Mouse (Mus musculus): ENCODE data around the gene Slc35g2. TPM values are rescaled to one million over a fixed set of nuclear protein-coding genes. Genes with fewer than 3 reads are reported as not detected.

The Slc35g2 gene
- polyA plus RNA-seq, 1 experiment from 2014 or later: 1.4 TPM

DNA sequence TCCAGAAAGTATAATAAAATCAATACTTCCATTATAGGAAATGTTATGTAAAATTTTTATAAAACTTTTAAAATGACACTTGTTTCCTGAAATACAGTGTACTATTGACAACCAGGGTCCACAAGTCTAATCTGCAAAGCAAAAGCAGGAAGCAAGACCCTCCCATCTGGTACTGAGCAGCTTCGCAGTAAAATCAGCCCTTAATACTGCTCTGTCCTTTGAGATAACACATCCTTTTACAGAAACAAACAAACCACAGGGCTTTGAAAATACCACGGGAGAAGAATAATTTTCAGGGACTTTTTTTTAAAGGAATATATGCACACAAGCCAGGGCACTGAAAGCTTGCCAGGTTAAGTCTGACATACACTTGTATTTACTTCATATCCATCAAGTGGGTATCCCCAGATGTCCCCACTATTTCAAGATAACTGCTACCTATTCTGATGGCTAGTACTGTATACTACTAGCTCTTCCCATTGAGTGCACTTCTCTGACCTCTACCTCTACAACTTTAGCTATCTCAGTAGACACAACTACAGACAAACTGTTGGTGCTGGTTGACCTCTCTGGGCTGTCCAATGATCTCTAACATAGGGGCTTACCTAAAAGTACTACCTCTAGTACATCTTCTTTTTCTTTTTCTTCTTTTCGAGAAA, 37.9 kb downstream of the Slc35g2 start:
- WGBS (ENCODE audit: insufficient replicate concordance): 46% methylated on average over 3 of the region's 3 CpGs
- H3K27me3 ChIP-seq (ENCODE audit: insufficient read depth, low read length): no peaks in the 10 kb centered on the region
- no peaks in the 10 kb centered on the region for H3K36me3 ChIP-seq (replicated peaks; ENCODE audit: insufficient read depth, low read length)
- no peak for ATAC-seq
- H3K9ac ChIP-seq (replicated peaks): no peak overlapping the region
- H3K4me3 ChIP-seq (ENCODE audit: low read depth, low read length): no peak overlapping the region
- no peak overlapping the region for H3K27ac ChIP-seq (ENCODE audit: low read depth)
- DNase-seq: no peak
- no peak for TF ChIP-seq CTCF (IDR thresholded peaks at IDR 0.05; ENCODE audit: low read depth)
- TF ChIP-seq EP300 (IDR thresholded peaks at IDR 0.05; ENCODE audit: low read depth): no peak
- 0 out of 2 replicates have a peak, but pooled peaks cover 2% of the 10 kb centered on the region for H3K9me3 ChIP-seq (ENCODE audit: low read length)
- H3K4me1 ChIP-seq (ENCODE audit: insufficient read depth): no peaks in the 10 kb centered on the region
- H3K4me2 ChIP-seq (ENCODE audit: low read depth, low read length): no peak overlapping the region

DNA sequence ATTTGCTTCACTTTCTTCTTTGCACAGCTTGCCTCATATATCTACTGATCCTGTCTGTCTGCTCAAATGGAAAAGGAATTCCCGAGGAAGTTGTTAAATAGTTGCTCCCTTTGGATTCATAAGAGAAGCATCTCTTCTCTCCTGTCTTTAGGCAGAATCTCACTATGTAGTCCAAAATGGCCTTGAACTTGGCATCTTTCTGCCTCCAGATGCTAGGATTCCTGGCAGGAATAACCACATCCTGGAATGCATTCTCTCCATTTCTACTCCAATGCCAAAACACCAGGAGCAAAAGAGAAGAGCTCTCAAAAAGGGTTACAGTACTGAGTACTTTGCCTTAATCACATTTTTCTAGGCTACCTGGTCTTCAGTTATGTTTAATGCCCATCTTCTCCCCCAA, 39.6 kb downstream of the Slc35g2 start:
- 44% methylated on average over 1 of the region's 1 CpGs for WGBS (ENCODE audit: insufficient replicate concordance)
- no peak for DNase-seq

DNA sequence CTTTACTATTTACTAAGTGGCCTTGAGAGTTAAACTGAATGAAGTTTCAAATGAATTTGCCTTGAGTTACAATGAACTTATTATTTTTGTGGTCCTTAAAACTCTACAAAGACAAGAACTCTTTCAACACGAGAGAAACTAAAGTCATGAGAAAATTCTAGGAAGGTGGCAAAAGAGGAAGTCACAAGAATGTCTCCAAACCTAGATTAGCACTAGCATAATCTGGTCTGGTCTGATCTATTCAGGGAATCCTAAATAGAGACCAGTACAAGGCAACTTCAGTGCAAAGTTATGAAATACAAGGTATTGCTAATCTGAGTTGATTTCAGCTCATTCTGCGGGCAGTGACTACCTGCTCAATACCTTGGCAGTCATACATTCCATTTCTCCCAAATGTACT, 45.7 kb downstream of the Slc35g2 start:
- Histone ChIP-seq H3K9ac (replicated peaks) (no peak overlapping the region), H3K4me1 (ENCODE audit: insufficient read depth) (peaks cover 6% of the 10 kb centered on the region; the same call in 1 of the 2 replicates), H3K4me2 (ENCODE audit: low read depth, low read length) (no peak overlapping the region), H3K4me3 (ENCODE audit: low read depth, low read length) (no peak overlapping the region), H3K27me3 (ENCODE audit: insufficient read depth, low read length) (no peaks in the 10 kb centered on the region), H3K9me3 (ENCODE audit: low read length) (0 out of 2 replicates have a peak, but pooled peaks cover 2% of the 10 kb centered on the region), H3K36me3 (replicated peaks; ENCODE audit: insufficient read depth, low read length) (no peaks in the 10 kb centered on the region), H3K27ac (ENCODE audit: low read depth) (no peak overlapping the region)
- WGBS (ENCODE audit: insufficient replicate concordance): 46% methylated on average over 2 of the region's 2 CpGs
- TF ChIP-seq CTCF (IDR thresholded peaks at IDR 0.05; ENCODE audit: low read depth) (no peak), EP300 (IDR thresholded peaks at IDR 0.05; ENCODE audit: low read depth) (no peak)
- no peak for ATAC-seq
- DNase-seq: no peak

More for the DNA sequence above, 39.6 kb downstream of the Slc35g2 start:
- no peaks in the 10 kb centered on the region for H3K4me1 ChIP-seq (ENCODE audit: insufficient read depth)
- 0 out of 2 replicates have a peak, but pooled peaks cover 2% of the 10 kb centered on the region for H3K9me3 ChIP-seq (ENCODE audit: low read length)
- H3K36me3 ChIP-seq (replicated peaks; ENCODE audit: insufficient read depth, low read length): no peaks in the 10 kb centered on the region
- H3K27me3 ChIP-seq (ENCODE audit: insufficient read depth, low read length): no peaks in the 10 kb centered on the region
- ATAC-seq: no peak
- TF ChIP-seq CTCF (IDR thresholded peaks at IDR 0.05; ENCODE audit: low read depth): no peak
- TF ChIP-seq EP300 (IDR thresholded peaks at IDR 0.05; ENCODE audit: low read depth): no peak
- H3K4me2 ChIP-seq (ENCODE audit: low read depth, low read length): no peak overlapping the region
- no peak overlapping the region for H3K27ac ChIP-seq (ENCODE audit: low read depth)
- H3K9ac ChIP-seq (replicated peaks): no peak overlapping the region
- no peak overlapping the region for H3K4me3 ChIP-seq (ENCODE audit: low read depth, low read length)

DNA sequence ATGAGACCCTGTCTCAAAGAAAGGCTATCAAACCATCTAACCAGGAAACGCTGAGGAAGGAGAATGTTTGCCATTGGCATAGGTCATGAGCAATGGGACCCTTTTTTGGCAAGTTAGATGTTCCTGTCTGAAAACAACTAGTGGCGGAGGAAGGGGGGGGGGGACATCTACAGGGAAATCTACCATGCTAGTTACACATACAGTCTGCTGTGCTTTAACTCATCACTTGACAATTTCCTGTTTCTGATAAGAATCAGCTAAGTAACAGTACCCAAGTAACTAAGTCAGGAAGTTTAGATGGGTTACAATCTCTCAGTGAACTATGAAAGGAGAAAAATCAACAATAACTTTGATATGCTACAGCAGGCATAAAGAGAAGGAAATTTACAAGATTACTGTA, 48.9 kb downstream of the Slc35g2 start:
- Histone ChIP-seq H3K36me3 (replicated peaks; ENCODE audit: insufficient read depth, low read length) (no peaks in the 10 kb centered on the region), H3K27ac (ENCODE audit: low read depth) (no peak overlapping the region), H3K9ac (replicated peaks) (no peak overlapping the region), H3K27me3 (ENCODE audit: insufficient read depth, low read length) (no peaks in the 10 kb centered on the region), H3K4me1 (ENCODE audit: insufficient read depth) (peaks cover 6% of the 10 kb centered on the region; the same call in 1 of the 2 replicates), H3K4me3 (ENCODE audit: low read depth, low read length) (no peak overlapping the region), H3K4me2 (ENCODE audit: low read depth, low read length) (no peak overlapping the region), H3K9me3 (ENCODE audit: low read length) (no peaks in the 10 kb centered on the region)
- no peak for TF ChIP-seq CTCF (IDR thresholded peaks at IDR 0.05; ENCODE audit: low read depth)
- TF ChIP-seq EP300 (IDR thresholded peaks at IDR 0.05; ENCODE audit: low read depth): no peak
- ATAC-seq (no peak), DNase-seq (no peak)
- 55% methylated on average over 2 of the region's 2 CpGs for WGBS (ENCODE audit: insufficient replicate concordance)

DNA sequence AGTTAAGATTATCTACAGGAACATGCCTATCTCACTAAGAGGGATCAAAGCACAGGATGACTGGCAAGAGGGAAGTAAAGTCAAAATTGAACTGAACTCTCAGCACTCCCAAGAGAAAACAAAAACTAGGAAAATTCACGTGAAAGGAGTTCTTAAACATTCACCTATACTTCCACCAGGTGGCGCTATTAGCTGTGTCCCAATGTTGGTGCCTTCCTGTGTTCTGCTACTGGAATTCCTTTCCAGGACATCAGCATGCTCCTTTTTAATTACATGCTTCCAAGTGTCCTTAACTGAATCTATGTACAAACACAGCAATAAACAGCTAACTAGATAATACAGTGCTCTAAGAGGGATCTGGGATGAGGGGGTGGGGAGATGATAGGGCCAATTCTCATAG, 50.3 kb downstream of the Slc35g2 start:
- no peaks in the 10 kb centered on the region for H3K27me3 ChIP-seq (ENCODE audit: insufficient read depth, low read length)
- H3K27ac ChIP-seq (ENCODE audit: low read depth): no peak overlapping the region
- no peaks in the 10 kb centered on the region for H3K9me3 ChIP-seq (ENCODE audit: low read length)
- ATAC-seq: peak; percentile 41; the same call in 1 of the 2 replicates
- DNase-seq: peak; percentile 39
- H3K9ac ChIP-seq (replicated peaks): no peak overlapping the region
- no peak overlapping the region for H3K4me3 ChIP-seq (ENCODE audit: low read depth, low read length)
- H3K4me1 ChIP-seq (ENCODE audit: insufficient read depth): peaks cover 6% of the 10 kb centered on the region; the same call in 1 of the 2 replicates
- no peaks in the 10 kb centered on the region for H3K36me3 ChIP-seq (replicated peaks; ENCODE audit: insufficient read depth, low read length)
- no peak for TF ChIP-seq EP300 (IDR thresholded peaks at IDR 0.05; ENCODE audit: low read depth)
- peak; percentile 90 for TF ChIP-seq CTCF (IDR thresholded peaks at IDR 0.05; ENCODE audit: low read depth)
- whole genome bisulfite sequencing (ENCODE audit: insufficient replicate concordance): 5% methylated on average over 2 of the region's 2 CpGs
- no peak overlapping the region for H3K4me2 ChIP-seq (ENCODE audit: low read depth, low read length)

DNA sequence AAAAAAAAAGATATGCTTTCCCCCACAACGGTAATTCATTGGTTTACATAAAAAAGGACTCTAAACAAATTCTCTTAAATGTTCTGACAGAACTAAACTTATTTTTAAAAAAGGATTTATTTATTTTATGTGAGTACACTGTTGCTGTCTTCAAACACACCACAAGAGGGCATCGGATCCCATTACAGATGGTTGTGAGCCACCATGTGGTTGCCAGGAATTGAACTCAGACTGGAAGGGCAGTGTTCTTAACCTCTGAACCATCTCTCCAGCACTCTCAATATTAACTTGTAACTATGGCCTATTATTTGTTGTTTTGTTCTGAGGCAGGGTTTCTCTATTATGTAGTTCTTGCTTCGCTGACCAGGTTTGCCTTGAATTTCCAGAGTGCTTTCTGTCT, 50.9 kb downstream of the Slc35g2 start:
- Histone ChIP-seq H3K4me2 (ENCODE audit: low read depth, low read length) (no peak overlapping the region), H3K36me3 (replicated peaks; ENCODE audit: insufficient read depth, low read length) (no peaks in the 10 kb centered on the region), H3K27ac (ENCODE audit: low read depth) (no peak overlapping the region), H3K27me3 (ENCODE audit: insufficient read depth, low read length) (no peaks in the 10 kb centered on the region), H3K9me3 (ENCODE audit: low read length) (no peaks in the 10 kb centered on the region), H3K4me1 (ENCODE audit: insufficient read depth) (peaks cover 6% of the 10 kb centered on the region; the same call in 1 of the 2 replicates), H3K4me3 (ENCODE audit: low read depth, low read length) (no peak overlapping the region), H3K9ac (replicated peaks) (no peak overlapping the region)
- no peak for DNase-seq
- peak; percentile 24; the same call in 1 of the 2 replicates for TF ChIP-seq CTCF (IDR thresholded peaks at IDR 0.05; ENCODE audit: low read depth)
- TF ChIP-seq EP300 (IDR thresholded peaks at IDR 0.05; ENCODE audit: low read depth): no peak
- 95% methylated on average over 3 of the region's 3 CpGs for WGBS (ENCODE audit: insufficient replicate concordance)
- no peak for ATAC-seq

All from liver, postnatal 0 days (tissue).